Mouse (Mus musculus) liver, embryonic 14.5 days (tissue): Measurements from ENCODE around the gene Ddx41.

Experiments used
- CTCF ChIP-seq: IDR thresholded peaks from 2 replicates; pipeline ENCODE4 v1.5.1; 2016; ENCODE audit warnings: antibody characterized with exemption, low read depth, control low read depth
- EP300 ChIP-seq: IDR thresholded peaks from 2 replicates; pipeline ENCODE4 v1.6.1; 2016; ENCODE audit warnings: antibody characterized with exemption, low read depth

GRCm38 (mm10) chr13:55542891-55543290 lies 6.4 kb upstream of the Ddx41 start:
- TF ChIP-seq EP300 (no peak), CTCF (no peak)
